In genomic region chr1:40659017-40659416, GRCm38 (mm10) we compare ENCODE assay signal across 16 mouse cellular contexts. TPM values are rescaled to one million over a fixed set of nuclear protein-coding genes. Genes with fewer than 3 reads are reported as not detected.
DNase-seq lines count a peak whose midpoint lies in the region; ATAC-seq and TF ChIP-seq lines count a peak whose summit lies in the region.
"Had no signal": no experiment of that assay in that cellular context is flagged by ENCODE, and none has a peak within 500 bp of the region (broad histone marks: within the 10 kb centered on the region; RNA-seq: fewer than 3 reads in every experiment).

No protein-coding gene starts in this region.

- intact Hi-C loops in heart, postnatal 10 days (cut with DNase I), result loop anchor here (5.0 to 10.0 kb wide), 4 partner anchors 42 to 544 kb away; partner anchors contain the start of gene Slc9a4

- H3K27me3 ChIP-seq in heart, embryonic 16.5 days (ENCODE audit: control insufficient read depth, insufficient read depth, low read length), result no peaks in the 10 kb centered on the region
- H3K27me3 ChIP-seq in lung, embryonic 14.5 days (ENCODE audit: insufficient read depth, low read length), result no peaks in the 10 kb centered on the region
- H3K27me3 ChIP-seq in lung, postnatal 0 days (replicated peaks; ENCODE audit: insufficient read depth, low read length), result no peaks in the 10 kb centered on the region
- no peaks in the 10 kb centered on the region for H3K27me3 ChIP-seq in intestine, postnatal 0 days (replicated peaks; ENCODE audit: control insufficient read depth, insufficient read depth, low read length)
- H3K27me3 ChIP-seq: heart, embryonic 12.5 days; limb, embryonic 12.5 days; neural tube, embryonic 13.5 days had no signal

- H3K27ac ChIP-seq in heart, embryonic 16.5 days (ENCODE audit: low read length), result peak overlapping the region; percentile 61; the same call in 1 of the 2 replicates
- no peak overlapping the region for H3K27ac ChIP-seq in lung, embryonic 14.5 days (ENCODE audit: low read depth)
- no peak overlapping the region for H3K27ac ChIP-seq in lung, postnatal 0 days (ENCODE audit: low read length)
- H3K27ac ChIP-seq in intestine, postnatal 0 days (ENCODE audit: low read depth, low read length), result no peak overlapping the region
- H3K27ac ChIP-seq: limb, embryonic 12.5 days; liver, embryonic 14.5 days; neural tube, embryonic 13.5 days had no signal

- H3K36me3 ChIP-seq in heart, embryonic 16.5 days (ENCODE audit: control insufficient read depth, insufficient read depth), result no peaks in the 10 kb centered on the region
- no peaks in the 10 kb centered on the region for H3K36me3 ChIP-seq in lung, embryonic 14.5 days (ENCODE audit: insufficient read depth)
- no peaks in the 10 kb centered on the region for H3K36me3 ChIP-seq in lung, postnatal 0 days (ENCODE audit: insufficient read depth, low read length)
- H3K36me3 ChIP-seq in intestine, postnatal 0 days (ENCODE audit: control insufficient read depth, insufficient read depth), result no peaks in the 10 kb centered on the region
- H3K36me3 ChIP-seq: heart, embryonic 12.5 days; limb, embryonic 12.5 days; neural tube, embryonic 13.5 days had no signal

- 45% methylated on average over 12 of the region's 12 CpGs for WGBS in heart, embryonic 16.5 days
- 25% methylated on average over 12 of the region's 12 CpGs for WGBS in lung, embryonic 14.5 days
- WGBS in lung, postnatal 0 days, result 32% methylated on average over 12 of the region's 12 CpGs
- 18% methylated on average over 12 of the region's 12 CpGs for WGBS in intestine, postnatal 0 days

- H3K4me1 ChIP-seq in heart, embryonic 16.5 days (ENCODE audit: control insufficient read depth, insufficient read depth, low read length), result peaks cover 12% of the 10 kb centered on the region
- no peaks in the 10 kb centered on the region for H3K4me1 ChIP-seq in lung, embryonic 14.5 days (ENCODE audit: insufficient read depth)
- no peaks in the 10 kb centered on the region for H3K4me1 ChIP-seq in lung, postnatal 0 days (ENCODE audit: insufficient read depth, low read depth, low read length)
- no peaks in the 10 kb centered on the region for H3K4me1 ChIP-seq in intestine, postnatal 0 days (replicated peaks; ENCODE audit: control insufficient read depth, insufficient read depth, low read length)
- H3K4me1 ChIP-seq: neural tube, embryonic 13.5 days had no signal

- H3K9me3 ChIP-seq in heart, embryonic 16.5 days (replicated peaks; ENCODE audit: control insufficient read depth, low read length), result no peaks in the 10 kb centered on the region
- no peaks in the 10 kb centered on the region for H3K9me3 ChIP-seq in lung, embryonic 14.5 days (ENCODE audit: low read depth, low read length)
- no peaks in the 10 kb centered on the region for H3K9me3 ChIP-seq in lung, postnatal 0 days (ENCODE audit: low read length)
- H3K9me3 ChIP-seq in intestine, postnatal 0 days (ENCODE audit: control insufficient read depth), result no peaks in the 10 kb centered on the region
- H3K9me3 ChIP-seq: heart, embryonic 12.5 days; limb, embryonic 12.5 days; neural tube, embryonic 13.5 days had no signal

- no peak for DNase-seq in heart, postnatal 10 days
- no peak for DNase-seq in lung, embryonic 14.5 days
- no peak for DNase-seq in lung, postnatal 0 days (ENCODE audit: low spot score)
- no peak for DNase-seq in right cerebral cortex, postnatal 25 days
- no peak for DNase-seq in testis, postnatal 10 days (ENCODE audit: low spot score)
- DNase-seq: cerebellum, adult 18-20 months; cerebellum, postnatal 36 days; right cerebral cortex, adult 18-20 months had no signal

- peak overlapping the region; percentile 45; the same call in 1 of the 2 replicates for H3K4me2 ChIP-seq in heart, embryonic 16.5 days (ENCODE audit: low read depth, low read length)
- H3K4me2 ChIP-seq in lung, embryonic 14.5 days, result peak overlapping the region; percentile 29
- H3K4me2 ChIP-seq in lung, postnatal 0 days (replicated peaks; ENCODE audit: low read depth, low read length), result no peak overlapping the region
- H3K4me2 ChIP-seq in intestine, postnatal 0 days (replicated peaks; ENCODE audit: low read depth), result peak overlapping the region; percentile 4; the same call in 1 of the 2 replicates
- H3K4me2 ChIP-seq: limb, embryonic 12.5 days; midbrain, embryonic 11.5 days; neural tube, embryonic 13.5 days had no signal

- H3K9ac ChIP-seq in heart, embryonic 16.5 days (ENCODE audit: low read length), result no peak overlapping the region
- no peak overlapping the region for H3K9ac ChIP-seq in lung, embryonic 14.5 days
- H3K9ac ChIP-seq in lung, postnatal 0 days (replicated peaks; ENCODE audit: low read depth), result no peak overlapping the region
- no peak overlapping the region for H3K9ac ChIP-seq in intestine, postnatal 0 days (ENCODE audit: low read depth, low read length)
- H3K9ac ChIP-seq: heart, embryonic 12.5 days; limb, embryonic 12.5 days; liver, embryonic 14.5 days; neural tube, embryonic 13.5 days had no signal

- no peak for TF ChIP-seq EP300 in lung, postnatal 0 days (IDR thresholded peaks at IDR 0.05)

- no peak overlapping the region for H3K4me3 ChIP-seq in heart, embryonic 16.5 days (ENCODE audit: low read length)
- H3K4me3 ChIP-seq in lung, embryonic 14.5 days (ENCODE audit: low read depth, low read length), result no peak overlapping the region
- H3K4me3 ChIP-seq in lung, postnatal 0 days (ENCODE audit: low read depth, low read length), result no peak overlapping the region
- no peak overlapping the region for H3K4me3 ChIP-seq in intestine, postnatal 0 days (ENCODE audit: low read depth, low read length)
- H3K4me3 ChIP-seq: heart, embryonic 12.5 days; limb, embryonic 12.5 days; neural tube, embryonic 13.5 days had no signal

- ATAC-seq in heart, embryonic 16.5 days (replicated peaks; ENCODE audit: extremely low read depth, insufficient read depth, low FRiP score), result no peak
- no peak for ATAC-seq in lung, embryonic 14.5 days (ENCODE audit: insufficient read depth)
- ATAC-seq in lung, postnatal 0 days, result no peak
- ATAC-seq in intestine, postnatal 0 days, result 0 out of 2 replicates have a peak, but pooled peaks have one; percentile 45
- ATAC-seq: forebrain, embryonic 16.5 days had no signal

- TF ChIP-seq CTCF in lung, embryonic 14.5 days (IDR thresholded peaks at IDR 0.05; ENCODE audit: low read depth), result no peak
- no peak for TF ChIP-seq CTCF in lung, postnatal 0 days (IDR thresholded peaks at IDR 0.05)
- TF ChIP-seq CTCF in intestine, postnatal 0 days (IDR thresholded peaks at IDR 0.05; ENCODE audit: low read depth), result no peak

RNA-seq across cellular contexts. Expression of gene Slc9a2, which starts 21.4 kb away (rescaled TPM):
- 0.42 and 0.96 TPM in 2 replicates for polyA plus RNA-seq in heart, embryonic 16.5 days (2015; fragmentation: Nextera tagmentation; extraction: Ambion mirVana)
- total RNA-seq in heart, postnatal 10 days (2021), result under 1 TPM; 0.50 to 0.84 TPM
- 0.07 TPM in 1 of 2 replicates, not detected in the other for polyA plus RNA-seq in lung, embryonic 14.5 days (2014; fragmentation: Nextera tagmentation; extraction: Ambion mirVana)
- polyA plus RNA-seq in lung, postnatal 0 days (2015; fragmentation: Nextera tagmentation; extraction: Ambion mirVana), result 0.11 and 0.13 TPM in 2 replicates
- polyA plus RNA-seq in intestine, postnatal 0 days (2015; fragmentation: Nextera tagmentation; extraction: Ambion mirVana), result 2.3 and 3.0 TPM in 2 replicates
- polyA plus RNA-seq: midbrain, embryonic 11.5 days had no signal
